Mouse (Mus musculus) forebrain, embryonic 14.5 days (tissue): ENCODE data around the gene Msl2. TPM values are rescaled to one million over a fixed set of nuclear protein-coding genes. Genes with fewer than 3 reads are reported as not detected.

Experiments used
- polyA plus RNA-seq: library from polyadenylated mRNA; unstranded; fragments of >200 nt; fragmentation: Nextera tagmentation; extraction: Ambion mirVana; gene quantifications from 2 replicates; pipeline ENCODE4 v1.2.1, GENCODE M21; 2014

The Msl2 gene
- polyA plus RNA-seq, 1 experiment from 2014 or later: 6.1 TPM

Other genes with a start within 250 kb of the Msl2 start
- 20.4 and 23.7 TPM in 2 replicates for gene Pccb, start 39.2 kb upstream of the Msl2 start, polyA plus RNA-seq
- 20.6 and 25.8 TPM in 2 replicates for gene Ppp2r3a, start 177.7 kb downstream of the Msl2 start, polyA plus RNA-seq